Mouse (Mus musculus) right cerebral cortex, adult 2 months (tissue): ENCODE data around the gene Oca2.
A peak's percentile ranks its signal among the peaks of the same experiment; 100 is the strongest.

Experiments used
- DNase-seq, 2 experiments: peaks; one replicate each; pipeline ENCODE4 v3.0.0; 2021 to 2022; ENCODE audit warnings: low spot score in 2 of 2

Gene Oca2

DNA sequence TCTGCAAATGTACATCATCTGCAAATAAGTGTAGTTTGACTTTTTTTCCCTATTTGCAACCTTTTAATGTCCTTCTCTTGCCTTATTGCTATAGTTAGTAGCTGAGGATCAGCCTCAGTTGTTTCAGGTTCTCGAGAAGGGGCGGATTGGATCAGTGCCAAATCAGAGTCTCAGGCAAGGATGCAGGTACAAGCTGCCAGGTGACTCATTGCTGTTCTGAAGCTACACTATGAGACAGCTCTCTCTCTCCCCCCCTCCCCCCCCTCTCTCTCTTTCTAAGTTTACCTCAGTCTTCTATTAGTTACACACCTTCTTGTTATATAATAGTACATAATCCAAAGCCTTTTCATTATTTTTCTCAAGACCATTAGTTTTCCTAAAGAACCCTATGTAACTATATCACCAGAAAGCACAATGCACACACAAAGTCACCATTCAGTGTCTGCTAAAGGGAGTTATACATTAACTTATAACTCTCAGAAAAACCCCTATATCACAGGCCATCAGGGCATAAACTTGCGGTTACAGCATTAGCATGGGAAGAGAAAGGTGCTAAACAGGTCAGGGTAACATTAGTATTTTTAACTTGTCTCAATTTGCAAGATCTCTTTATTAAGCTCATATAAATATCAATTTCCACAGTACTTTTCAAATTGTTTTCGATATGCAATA lies 142.3 kb downstream of the Oca2 start:
- DNase-seq = no peak

DNA sequence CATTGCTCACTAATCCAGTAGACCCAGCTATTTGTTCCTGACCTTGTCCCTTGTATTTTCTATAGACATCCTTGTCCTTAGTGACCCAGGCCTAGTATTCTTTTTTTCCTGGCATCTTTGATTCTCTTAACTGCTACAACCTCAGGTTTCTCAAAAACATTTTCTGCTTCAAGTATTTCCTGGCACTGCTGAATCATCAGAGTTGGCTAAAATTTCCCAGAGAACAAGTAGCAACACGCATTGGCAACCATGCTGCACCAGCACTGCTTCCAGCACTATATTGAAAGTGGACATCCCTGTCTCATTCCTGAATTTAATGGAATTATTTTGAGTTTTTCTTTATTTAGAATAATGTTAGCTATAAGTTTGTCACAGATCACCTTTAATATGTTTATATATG lies 143.1 kb downstream of the Oca2 start:
- peak in 1 of 2 experiments; percentile 3 for DNase-seq

DNA sequence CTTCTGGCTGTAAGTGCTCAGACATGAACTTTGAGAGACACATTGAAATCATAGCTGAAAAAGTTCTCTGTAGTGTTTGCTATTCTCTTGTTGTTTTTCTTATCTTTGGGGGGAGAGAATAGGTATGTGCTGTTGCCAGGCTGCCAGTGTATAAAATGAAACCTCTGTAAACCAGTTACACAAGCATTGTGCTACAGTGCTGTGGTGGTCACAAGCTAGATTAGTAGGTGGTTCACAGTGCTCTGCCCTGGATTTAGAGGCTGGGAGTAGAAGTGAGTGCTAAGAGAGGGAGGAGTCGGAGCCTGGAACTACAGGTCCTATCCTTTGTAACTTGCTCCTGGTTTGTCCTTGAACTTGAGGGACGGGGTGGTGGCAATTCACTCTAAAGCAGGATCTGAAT lies 148.7 kb downstream of the Oca2 start:
- DNase-seq = no peak

DNA sequence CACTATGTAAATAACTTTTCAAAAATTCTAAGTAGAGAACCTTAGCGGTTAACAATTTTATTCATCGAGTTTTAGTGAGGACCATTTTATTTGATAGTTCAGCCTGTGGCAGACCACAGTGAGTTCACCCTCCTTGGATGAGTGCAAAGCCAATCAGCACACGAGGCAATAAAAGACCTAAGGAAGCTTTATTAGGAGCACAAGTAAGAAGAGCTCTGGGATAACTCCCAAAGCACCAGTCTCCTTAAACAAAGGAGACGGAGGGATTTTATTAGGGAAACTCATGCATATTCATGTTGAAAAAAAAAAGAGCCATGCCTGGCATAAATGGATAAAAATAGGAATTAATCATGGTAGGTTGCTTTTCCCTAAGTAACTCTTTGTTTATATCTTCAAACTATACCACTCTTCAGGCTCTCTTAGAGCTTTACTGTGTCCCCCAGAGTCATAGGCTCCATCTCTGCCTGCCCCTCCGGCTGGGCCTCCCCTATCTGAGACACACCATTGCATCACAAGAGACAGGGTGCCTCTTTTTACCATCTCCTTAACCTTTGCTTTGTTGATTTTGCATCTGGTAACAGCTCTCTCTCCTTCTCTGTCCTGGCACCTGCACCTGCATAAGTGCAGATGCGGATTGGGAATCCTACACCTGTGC lies 178.7 kb downstream of the Oca2 start:
- no peak for DNase-seq

DNA sequence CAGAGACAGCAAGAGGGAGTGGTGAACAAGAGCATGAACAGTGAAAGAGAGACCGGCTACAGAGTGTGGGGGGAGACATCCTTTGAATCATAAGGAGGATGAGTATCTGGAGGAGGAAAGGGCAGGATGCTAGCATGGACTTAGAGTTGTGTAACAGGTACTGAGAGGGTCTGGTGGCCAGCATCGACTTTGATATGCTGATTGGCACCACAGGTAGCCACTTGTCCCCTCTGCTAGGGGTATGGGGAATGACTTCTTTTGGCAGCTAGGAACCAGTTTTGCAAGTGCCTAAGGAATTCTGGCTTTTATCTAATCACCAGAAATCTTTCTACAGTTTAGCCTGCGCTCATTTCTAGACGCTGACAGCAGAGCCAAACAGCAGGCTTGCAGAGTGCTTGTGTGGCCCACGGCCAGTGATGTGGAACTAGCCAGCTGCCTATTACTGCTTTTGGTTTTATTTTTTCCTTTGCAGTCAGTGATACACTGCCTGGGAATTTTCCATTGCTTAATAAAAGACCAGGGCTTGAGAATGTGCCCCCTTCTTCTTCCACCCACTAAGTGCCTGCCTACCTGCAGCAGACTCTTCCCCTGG lies 179.8 kb downstream of the Oca2 start:
- DNase-seq = peak; percentile 53 to 61

DNA sequence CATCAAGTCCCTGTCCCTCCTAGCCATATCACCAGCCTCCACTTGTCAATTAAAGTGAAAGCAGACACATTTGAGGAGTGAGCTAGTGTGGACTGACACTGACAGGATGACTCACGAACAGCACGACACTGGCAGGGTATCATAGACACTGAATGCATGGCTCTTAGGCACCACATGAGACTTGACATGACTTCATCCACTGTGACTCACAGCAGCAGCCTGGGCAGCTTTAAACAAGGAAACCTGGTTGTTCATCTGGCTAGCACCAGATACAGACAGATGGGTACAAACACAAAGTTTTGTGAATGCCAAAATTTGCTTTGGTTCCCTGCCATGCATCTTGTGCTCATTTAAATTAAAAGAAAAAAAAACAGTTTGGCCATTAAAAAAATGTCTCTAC lies 182.4 kb downstream of the Oca2 start:
- DNase-seq = peak; percentile 52 to 63

DNA sequence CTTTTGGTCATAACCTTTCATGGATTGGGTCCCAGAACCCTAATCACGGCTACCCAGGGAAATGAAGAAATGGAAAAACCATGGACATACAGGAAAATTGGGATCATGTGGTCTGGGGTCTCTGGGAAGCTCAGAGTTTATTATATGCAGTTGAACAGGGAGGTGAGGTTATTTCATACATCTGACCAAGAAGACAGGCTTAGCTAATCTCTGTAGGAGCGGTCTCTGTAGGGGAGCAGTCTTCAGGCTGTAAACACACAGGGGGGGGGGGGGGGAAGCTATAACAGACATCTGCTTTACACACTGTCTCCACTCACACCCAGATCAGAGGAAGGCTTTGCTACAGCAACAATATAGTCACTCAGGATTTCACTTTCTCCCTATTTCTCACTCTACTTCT lies 184.0 kb downstream of the Oca2 start:
- DNase-seq = no peak

DNA sequence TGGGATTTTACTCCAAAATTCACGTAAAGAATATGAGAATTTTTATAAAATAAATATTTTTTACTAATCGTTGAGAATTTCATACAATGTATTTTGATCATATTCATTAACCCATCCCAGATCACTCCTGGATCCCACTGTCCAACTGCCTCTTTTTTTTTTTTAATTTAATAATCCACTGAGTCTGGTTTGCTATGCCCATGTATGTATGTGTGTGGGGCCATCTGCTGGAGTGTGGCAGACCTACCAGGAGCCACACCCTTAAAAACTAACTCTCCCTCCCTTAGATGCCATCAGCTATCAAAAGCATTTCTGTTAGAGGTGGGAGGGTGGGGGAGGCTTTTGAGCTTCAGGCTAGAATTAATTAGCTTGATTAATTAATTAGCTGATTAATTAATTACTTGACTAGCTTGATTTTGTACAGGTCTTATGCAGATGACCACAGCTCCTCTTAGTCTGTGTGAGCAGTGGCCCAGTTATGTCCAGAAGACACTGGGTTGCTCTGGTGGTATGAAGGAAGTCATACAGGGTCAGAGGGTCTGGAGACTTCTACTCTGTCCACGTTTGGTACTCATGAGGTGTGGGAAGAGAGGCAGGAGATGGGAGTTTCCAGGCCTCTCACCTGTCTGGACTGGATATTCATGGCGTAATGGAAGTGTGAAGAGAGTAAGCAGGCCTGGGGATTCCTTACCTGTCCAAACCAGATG lies 221.4 kb downstream of the Oca2 start:
- peak; percentile 14 to 43 for DNase-seq

DNA sequence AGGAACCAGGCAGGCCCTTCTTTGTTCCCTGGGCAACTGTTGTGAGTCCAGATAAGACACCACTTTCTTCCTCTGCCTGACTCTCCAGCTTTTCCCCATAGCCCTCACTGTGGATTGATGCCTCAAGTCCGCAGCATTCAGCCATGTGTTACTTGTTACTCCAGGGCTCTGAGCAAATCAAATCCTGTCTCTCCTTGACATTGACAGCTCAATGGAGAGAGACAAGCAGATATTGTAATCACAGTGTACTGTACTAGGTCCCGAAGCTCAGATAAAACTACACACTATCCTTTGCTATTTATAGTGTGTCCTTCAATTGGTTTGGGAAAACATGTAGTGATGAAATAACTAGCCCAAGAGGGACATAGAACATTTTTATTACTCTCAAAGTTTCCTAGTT lies 258.7 kb downstream of the Oca2 start:
- no peak for DNase-seq

DNA sequence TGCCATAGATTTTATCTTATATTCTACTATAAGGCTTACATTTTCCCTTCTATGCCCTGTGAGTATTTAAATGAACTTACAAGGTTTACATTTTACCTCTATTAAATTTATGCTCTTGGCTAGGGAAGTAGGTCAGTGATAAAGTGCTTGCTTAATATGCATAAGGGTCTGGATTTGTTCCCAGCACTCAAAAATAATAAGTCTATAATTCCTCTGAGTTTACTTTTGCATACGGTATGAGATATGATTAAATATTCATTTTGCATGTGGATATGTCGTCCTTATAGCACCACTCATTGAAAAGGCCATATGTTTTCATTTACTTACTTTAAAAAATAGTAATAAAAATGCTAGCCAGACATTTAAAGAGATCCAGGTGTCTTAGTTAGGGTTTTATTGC lies 259.8 kb downstream of the Oca2 start:
- DNase-seq = no peak

DNA sequence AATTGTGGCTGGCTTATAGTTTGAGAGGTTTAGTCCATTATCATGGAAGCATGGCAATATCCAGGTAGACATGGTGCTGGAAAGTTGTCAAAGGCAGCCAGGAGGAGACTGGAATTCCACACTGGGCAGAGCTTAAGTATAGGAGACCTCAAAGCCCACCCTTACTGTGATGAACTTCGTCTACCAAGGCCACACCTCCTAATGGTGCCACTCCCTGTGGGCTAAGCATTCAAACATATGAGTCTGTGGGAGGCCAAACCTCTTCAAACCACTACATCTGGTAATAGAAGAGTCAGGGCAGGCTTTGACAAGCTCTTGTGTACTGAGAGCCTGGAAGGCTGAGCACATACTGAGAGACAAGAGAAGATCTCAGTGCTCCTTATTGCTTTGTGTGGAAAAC lies 260.2 kb downstream of the Oca2 start:
- DNase-seq = no peak

DNA sequence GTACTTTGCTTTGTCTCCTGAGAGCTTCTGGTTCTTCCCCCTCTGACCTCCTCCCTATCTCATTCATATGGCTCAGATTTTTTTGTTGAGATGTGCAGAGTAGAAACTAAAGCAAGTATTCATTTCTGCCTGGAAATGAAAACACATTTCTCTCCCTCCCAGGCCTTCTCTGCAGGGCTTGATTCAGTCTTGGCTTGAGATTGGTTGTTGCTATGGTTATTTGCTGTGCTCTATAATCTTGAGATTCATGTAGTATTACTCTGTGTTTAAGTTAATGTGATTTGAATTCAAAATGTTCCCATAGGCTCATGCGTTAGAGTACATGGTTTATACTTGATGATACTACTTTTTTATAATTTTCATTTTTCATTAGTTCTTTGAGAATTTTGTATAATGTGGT lies 260.9 kb downstream of the Oca2 start:
- DNase-seq = no peak

DNA sequence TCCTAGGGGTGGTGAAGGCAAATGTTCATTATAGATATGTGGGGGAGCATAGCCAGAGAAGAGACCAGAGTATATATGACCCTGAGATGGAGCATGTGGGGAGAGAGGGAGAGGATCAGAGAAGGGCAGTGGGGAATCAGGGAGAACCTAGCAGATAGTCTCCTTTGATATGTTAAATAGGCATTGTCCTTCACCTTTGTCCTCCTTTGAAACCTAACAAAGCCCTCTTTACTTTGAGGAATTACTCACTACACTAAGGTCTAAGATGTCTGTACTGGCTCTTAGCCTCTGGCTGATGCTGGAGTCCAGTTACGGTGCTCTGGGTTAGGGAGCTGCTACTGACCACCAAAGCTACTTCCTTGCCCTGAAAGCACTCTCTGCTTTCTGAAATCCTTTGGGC lies 279.0 kb downstream of the Oca2 start:
- no peak for DNase-seq

DNA sequence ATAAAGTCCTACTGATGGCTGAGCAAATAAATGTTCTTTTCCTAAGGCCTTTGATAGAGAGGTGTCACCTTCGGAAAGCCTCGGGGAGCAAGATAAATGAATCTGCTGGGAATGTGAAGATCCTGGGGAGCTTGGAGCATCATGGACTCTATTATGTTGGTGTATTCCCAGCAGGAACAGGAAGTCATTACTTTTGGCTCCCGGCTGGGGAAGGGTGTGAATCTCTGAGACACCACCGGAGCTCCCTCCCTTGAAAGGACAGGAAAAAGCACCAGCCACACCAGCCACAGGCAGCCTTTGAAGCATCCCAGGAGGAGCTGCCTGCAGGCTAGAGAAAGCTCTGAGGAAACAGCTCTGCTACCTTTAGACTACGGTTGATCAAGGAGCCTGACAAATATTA lies 280.2 kb downstream of the Oca2 start:
- no peak for DNase-seq

DNA sequence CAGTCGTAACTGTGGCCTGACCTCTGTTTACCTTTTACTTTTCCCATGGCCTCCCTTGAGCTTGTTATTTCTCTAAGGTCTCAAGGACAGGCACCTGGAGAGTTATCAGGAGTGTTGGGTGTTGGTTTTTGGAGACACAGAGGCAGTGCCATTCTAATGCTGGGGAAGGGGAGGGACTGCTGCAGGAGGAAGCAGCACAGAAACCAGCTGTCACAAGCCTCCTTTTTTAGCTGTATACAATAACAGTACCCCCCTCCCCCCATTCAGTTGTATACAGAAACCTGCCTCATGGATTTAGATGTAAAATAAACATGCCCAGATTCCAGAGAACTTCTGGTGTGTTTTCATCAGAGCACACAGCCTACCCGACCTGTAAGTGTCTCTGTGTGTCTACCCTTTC lies 295.3 kb downstream of the Oca2 start:
- DNase-seq = no peak

DNA sequence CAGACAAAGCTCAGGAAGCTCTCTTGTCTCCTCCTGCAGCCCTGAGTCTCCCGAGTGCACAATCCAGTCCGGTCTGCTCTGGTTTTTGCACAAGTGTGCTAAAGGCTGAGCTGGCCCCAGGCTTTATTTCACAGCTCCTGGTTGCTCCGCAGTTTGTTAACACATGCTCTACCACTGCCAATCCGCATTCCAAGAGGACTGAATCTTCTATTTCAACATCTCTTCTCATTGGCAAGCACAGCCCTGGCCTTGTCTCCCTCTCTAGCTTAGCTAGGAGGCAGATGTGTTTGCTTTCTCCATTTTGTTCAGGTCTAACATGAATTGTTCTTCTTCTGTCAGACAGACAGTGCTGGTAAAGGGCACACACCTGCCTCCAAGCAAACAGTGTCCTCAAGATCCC lies 309.7 kb downstream of the Oca2 start:
- no peak for DNase-seq

DNA sequence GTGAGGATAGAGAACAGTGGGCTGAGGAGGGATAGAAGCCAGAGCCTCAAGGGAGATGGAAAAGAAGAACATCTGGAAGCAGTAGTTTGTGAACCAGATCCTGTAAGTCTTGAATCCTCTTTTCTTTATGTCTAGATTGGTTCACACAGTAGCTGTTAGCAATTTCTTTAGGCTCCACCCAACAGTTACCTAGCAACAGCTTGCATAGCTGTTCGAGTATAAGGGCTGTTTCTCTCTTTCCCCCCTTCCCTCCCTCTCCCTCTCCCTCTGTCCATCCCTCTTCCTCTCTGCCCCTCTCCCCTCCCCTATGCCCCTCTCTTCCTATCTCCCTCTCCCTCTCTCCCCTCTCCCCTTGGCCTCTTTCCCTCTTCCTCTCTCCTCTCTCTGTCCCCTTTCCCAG lies 312.2 kb downstream of the Oca2 start:
- DNase-seq = no peak
